Mouse (Mus musculus): ENCODE measurements around the gene Glp1r. TPM values are rescaled to one million over a fixed set of nuclear protein-coding genes. Genes with fewer than 3 reads are reported as not detected.

Gene Glp1r
- polyA plus RNA-seq, 1 experiment from 2014 or later = 0.44 TPM

DNA sequence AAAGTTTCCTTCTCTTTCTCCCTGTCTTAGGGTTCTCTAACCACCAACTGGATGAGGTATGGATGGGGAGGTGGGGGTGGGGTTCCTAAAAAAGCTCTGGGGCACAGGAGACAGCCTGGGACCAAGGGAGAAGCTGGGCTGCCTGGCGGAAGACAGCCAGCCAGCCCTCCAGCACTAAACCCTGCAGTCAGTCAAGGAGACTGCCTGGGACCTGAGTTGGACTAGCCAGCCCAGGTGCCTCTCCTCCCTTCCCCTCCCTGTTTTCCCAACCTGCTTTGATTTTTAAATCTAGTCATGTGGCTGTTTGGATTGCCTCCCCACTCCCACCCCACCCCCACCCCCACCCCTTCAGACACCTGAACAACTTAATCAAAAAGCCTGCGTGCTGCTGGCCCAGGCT, 20.6 kb upstream of the Glp1r start:
- 68% methylated on average over 2 of the region's 2 CpGs for WGBS
- Histone ChIP-seq H3K9ac (no peak overlapping the region), H3K4me1 (replicated peaks) (no peaks in the 10 kb centered on the region), H3K36me3 (no peaks in the 10 kb centered on the region), H3K27ac (no peak overlapping the region), H3K4me3 (replicated peaks) (no peak overlapping the region), H3K27me3 (replicated peaks) (0 out of 2 replicates have a peak, but pooled peaks cover 6% of the 10 kb centered on the region), H3K4me2 (replicated peaks) (no peak overlapping the region), H3K9me3 (no peaks in the 10 kb centered on the region)
- no peak for ATAC-seq

DNA sequence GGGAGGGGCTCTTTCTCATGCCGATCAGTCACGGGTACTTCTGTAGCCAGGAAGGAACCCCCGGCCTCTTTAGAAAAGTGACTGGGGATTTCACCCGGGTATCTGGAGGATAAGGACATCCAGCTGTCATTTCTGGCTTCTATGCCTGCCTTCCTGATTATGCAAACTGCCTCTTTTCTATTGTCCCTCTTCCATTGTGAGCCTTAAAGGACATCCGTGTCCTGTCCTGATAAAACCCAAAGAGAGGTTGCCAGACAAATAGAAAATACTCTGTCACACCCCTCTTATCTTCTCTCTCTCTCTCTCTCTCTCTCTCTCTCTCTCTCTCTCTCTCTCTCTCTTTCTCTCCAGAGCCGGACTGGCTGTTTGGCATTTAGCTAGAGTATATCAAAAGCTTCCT, 19.4 kb upstream of the Glp1r start:
- H3K4me2 ChIP-seq (replicated peaks) = no peak overlapping the region
- H3K4me1 ChIP-seq (replicated peaks) = no peaks in the 10 kb centered on the region
- 10% methylated on average over 6 of the region's 6 CpGs for WGBS
- no peak overlapping the region for H3K4me3 ChIP-seq (replicated peaks)
- H3K36me3 ChIP-seq = no peaks in the 10 kb centered on the region
- no peaks in the 10 kb centered on the region for H3K9me3 ChIP-seq
- 0 out of 2 replicates have a peak, but pooled peaks cover 6% of the 10 kb centered on the region for H3K27me3 ChIP-seq (replicated peaks)
- no peak for ATAC-seq
- H3K27ac ChIP-seq = no peak overlapping the region
- H3K9ac ChIP-seq = no peak overlapping the region

DNA sequence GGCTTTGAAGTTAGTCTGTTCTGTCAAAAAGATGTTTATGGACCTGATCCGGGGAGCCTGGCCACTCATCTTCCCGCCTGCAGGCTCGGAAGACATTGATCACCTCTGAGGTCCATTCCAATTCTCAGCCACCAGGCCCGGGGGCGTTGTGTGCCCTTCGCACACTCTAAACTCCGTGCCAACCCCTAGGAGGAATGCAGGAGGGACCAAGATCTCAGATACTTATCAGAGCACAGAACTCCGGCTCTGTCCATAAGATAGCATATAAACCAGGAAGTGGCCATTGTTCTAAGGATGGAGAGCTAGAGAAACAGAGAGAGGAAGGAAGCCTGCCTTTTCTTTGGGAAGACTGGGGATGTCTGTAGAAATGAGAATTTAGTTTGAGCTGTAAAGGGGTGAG, 18.1 kb upstream of the Glp1r start:
- no peak for ATAC-seq
- H3K27ac ChIP-seq = no peak overlapping the region
- no peaks in the 10 kb centered on the region for H3K36me3 ChIP-seq
- H3K4me3 ChIP-seq (replicated peaks) = no peak overlapping the region
- WGBS = 60% methylated on average over 8 of the region's 8 CpGs
- no peak overlapping the region for H3K4me2 ChIP-seq (replicated peaks)
- no peak overlapping the region for H3K9ac ChIP-seq
- no peaks in the 10 kb centered on the region for H3K4me1 ChIP-seq (replicated peaks)
- H3K27me3 ChIP-seq (replicated peaks) = 0 out of 2 replicates have a peak, but pooled peaks cover 6% of the 10 kb centered on the region
- H3K9me3 ChIP-seq = no peaks in the 10 kb centered on the region

DNA sequence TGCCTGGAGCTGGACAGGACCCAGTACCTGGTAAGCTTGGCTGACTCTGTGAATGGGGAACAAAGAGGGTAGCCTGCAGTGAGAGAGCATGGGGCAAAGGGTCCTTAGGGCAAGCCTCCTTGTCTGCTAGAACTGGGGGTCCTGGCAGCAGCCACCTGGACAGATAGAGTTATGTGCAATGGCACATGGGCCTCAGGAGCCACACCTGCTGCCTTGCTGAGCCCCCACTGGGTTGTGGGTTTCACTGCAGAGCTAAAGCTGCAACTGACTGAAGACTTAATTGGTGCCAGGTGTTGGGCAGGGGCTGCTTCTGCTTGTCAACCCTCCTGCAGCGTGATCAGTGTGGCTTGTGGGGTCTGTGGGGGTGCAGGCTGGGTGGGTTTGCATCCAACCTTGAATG, 9.5 kb upstream of the Glp1r start:
- Histone ChIP-seq H3K4me2 (replicated peaks) (no peak overlapping the region), H3K27ac (no peak overlapping the region), H3K36me3 (no peaks in the 10 kb centered on the region), H3K4me3 (replicated peaks) (no peak overlapping the region), H3K9ac (no peak overlapping the region), H3K4me1 (replicated peaks) (no peaks in the 10 kb centered on the region), H3K9me3 (no peaks in the 10 kb centered on the region), H3K27me3 (replicated peaks) (no peaks in the 10 kb centered on the region)
- no peak for ATAC-seq
- WGBS = 34% methylated on average over 1 of the region's 1 CpGs

DNA sequence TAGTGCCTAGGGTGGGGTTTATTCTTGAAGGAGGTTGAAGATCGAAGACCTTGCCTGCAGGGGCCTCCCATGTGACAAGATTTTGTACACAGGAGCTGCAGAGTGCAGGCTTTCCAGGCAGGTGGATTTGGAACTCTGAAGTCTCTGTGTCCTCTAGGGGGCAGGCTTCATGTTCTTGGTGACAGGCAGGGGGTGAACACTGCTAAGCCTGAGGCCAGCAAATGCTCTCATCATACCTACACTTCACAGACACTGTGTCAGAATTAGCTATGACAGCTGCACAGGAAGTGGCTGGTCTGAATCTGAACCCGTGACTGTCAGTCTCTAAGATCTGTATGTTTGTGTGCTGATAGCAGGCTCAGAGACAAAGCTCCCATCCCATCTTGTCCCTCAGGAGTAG, 8.9 kb upstream of the Glp1r start:
- Histone ChIP-seq H3K27ac (no peak overlapping the region), H3K9me3 (no peaks in the 10 kb centered on the region), H3K4me2 (replicated peaks) (no peak overlapping the region), H3K4me3 (replicated peaks) (no peak overlapping the region), H3K27me3 (replicated peaks) (no peaks in the 10 kb centered on the region), H3K4me1 (replicated peaks) (no peaks in the 10 kb centered on the region), H3K36me3 (no peaks in the 10 kb centered on the region), H3K9ac (no peak overlapping the region)
- WGBS = 19% methylated on average over 2 of the region's 2 CpGs
- ATAC-seq = no peak

DNA sequence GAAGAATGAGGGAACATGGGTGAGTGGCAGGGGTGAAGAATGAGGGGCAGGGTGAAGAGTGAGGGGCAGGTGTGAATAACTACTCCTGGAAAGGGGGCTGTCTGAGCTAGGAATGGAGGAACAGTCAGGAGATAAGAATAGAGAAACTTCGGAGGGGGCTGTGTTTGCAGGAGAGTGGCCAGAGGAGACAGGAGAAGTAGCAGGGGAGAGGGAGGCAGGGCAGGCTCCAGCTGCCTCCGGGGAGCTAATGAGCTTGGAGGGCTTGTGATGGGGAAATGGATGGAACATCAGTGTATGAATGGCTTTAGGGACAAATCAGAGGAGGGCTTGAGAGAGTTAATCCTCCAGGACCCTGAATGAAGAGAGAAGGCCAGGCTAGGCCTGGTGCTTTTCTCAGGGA, 4.5 kb upstream of the Glp1r start:
- peaks cover 21% of the 10 kb centered on the region for H3K27me3 ChIP-seq (replicated peaks)
- no peaks in the 10 kb centered on the region for H3K36me3 ChIP-seq
- H3K4me1 ChIP-seq (replicated peaks) = peaks cover 5% of the 10 kb centered on the region
- WGBS = 10% methylated on average over 2 of the region's 2 CpGs
- no peak overlapping the region for H3K4me2 ChIP-seq (replicated peaks)
- no peaks in the 10 kb centered on the region for H3K9me3 ChIP-seq
- no peak overlapping the region for H3K4me3 ChIP-seq (replicated peaks)
- no peak overlapping the region for H3K27ac ChIP-seq
- H3K9ac ChIP-seq = no peak overlapping the region
- no peak for ATAC-seq

DNA sequence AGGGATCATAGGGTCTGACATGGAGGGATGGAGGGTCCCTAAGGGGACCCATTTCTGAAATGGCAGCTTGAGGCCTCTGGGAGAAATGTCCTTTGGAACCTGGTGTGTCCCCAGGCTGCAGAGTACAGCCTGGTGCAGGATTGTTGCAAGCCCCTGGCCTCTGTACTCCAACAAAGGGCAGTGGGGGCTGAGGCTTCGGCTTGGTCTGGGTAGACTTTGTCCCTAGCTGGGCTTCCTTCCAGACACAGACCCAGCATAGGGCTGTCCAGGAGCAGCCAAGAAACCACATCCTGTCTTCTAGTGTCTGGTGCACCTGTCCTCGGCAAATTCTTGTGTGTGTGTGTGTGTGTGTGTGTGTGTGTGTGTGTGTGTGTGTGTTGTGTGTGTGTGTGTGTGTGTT, 2.5 kb downstream of the Glp1r start:
- Histone ChIP-seq H3K27me3 (replicated peaks) (peaks cover 36% of the 10 kb centered on the region), H3K4me2 (replicated peaks) (no peak overlapping the region), H3K27ac (no peak overlapping the region), H3K36me3 (no peaks in the 10 kb centered on the region), H3K9me3 (no peaks in the 10 kb centered on the region), H3K4me3 (replicated peaks) (no peak overlapping the region), H3K4me1 (replicated peaks) (peaks cover 5% of the 10 kb centered on the region), H3K9ac (no peak overlapping the region)
- ATAC-seq = no peak
- WGBS = 59% methylated on average over 2 of the region's 2 CpGs

DNA sequence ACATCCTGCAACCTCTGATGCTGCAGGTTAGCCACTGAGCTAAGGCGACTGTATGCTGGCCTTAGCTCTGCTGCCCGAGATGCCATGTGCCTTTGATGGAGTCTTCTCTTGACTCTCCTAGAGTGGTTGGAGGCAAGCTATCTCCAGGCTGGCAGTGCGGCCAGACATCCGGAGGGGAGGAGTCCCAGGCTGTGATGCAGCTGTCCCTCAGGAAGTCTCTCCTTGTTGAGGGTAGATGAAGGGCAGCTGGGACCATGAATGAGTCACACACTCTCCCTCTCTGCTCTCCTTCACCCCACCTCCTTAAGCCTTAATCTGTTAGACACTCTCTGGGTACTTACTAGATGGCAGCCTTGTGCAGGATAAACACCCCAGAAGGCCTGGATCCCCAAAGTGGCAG, 6.0 kb downstream of the Glp1r start:
- Histone ChIP-seq H3K27ac (no peak overlapping the region), H3K36me3 (no peaks in the 10 kb centered on the region), H3K4me3 (replicated peaks) (no peak overlapping the region), H3K27me3 (replicated peaks) (peaks cover 16% of the 10 kb centered on the region), H3K9ac (no peak overlapping the region), H3K4me2 (replicated peaks) (no peak overlapping the region), H3K9me3 (no peaks in the 10 kb centered on the region), H3K4me1 (replicated peaks) (peaks cover 7% of the 10 kb centered on the region)
- WGBS = 65% methylated on average over 4 of the region's 4 CpGs
- ATAC-seq = no peak

DNA sequence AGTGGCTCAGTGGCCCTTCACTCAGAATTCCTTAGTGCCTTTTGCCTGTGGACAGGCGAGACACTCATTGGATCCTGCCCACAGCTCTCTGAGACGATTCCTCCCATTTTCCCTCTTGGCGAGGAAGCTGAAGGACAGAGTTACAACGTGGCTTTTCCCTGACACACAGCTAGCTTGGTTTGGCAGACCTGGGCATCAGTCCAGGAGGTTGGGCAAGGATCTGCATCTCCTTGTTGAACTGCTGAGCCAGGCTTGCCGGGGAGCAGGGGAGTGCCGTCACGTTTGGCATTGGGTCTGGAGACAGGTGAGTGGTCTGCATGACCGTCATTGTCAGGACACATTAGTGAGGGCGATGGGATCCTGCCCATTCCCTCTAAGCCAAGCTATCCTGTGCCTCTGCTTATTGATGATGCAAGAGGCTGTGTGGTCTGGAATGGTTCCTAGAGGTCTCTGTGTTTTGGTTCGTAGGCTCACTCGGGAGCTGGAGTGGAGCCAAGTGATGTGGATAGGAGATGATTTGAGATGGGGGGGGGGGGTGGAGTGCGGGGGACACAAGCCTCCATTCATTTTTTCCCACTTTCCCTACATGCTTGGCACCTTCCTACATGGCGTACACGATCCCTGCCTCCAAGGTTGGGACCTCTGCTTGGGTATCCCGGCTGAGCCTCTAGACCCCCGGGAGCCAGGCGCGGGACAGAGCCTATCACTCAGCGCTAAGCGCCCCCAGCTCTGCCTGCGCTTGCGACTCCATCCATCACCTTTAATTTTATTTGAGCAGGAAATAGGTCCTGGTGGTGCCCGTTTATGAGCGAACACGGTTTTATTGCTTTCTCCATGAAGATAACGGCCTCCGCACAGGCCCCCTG, 9.5 kb downstream of the Glp1r start:
- no peaks in the 10 kb centered on the region for H3K9me3 ChIP-seq
- H3K4me1 ChIP-seq (replicated peaks) = peaks cover 9% of the 10 kb centered on the region
- ATAC-seq = peak; percentile 39; the same call in 1 of the 2 replicates
- 43% methylated on average over 27 of the region's 27 CpGs for WGBS
- no peaks in the 10 kb centered on the region for H3K36me3 ChIP-seq
- no peak overlapping the region for H3K4me3 ChIP-seq (replicated peaks)
- no peak overlapping the region for H3K27ac ChIP-seq
- H3K27me3 ChIP-seq (replicated peaks) = peaks cover 5% of the 10 kb centered on the region; the same call in 1 of the 2 replicates
- no peak overlapping the region for H3K9ac ChIP-seq
- no peak overlapping the region for H3K4me2 ChIP-seq (replicated peaks)

DNA sequence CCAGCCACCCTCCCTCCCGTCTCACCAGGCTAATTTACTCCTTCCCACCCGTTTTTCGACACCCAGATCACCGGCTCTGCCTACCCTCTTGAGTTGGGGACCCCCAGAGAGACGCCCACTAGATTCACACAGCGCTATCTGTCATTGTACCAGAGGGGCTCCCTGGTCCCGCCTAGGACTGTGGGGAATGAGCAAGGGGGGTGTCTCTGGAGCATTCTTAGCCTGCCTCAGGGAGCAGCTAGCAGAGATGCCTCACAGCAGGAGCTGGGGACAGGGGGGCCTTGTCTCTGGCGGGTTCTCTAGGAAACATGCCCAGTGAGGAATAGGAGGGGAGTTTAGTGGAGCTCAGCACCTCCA, 10.1 kb downstream of the Glp1r start:
- Histone ChIP-seq H3K9me3 (no peaks in the 10 kb centered on the region), H3K4me1 (replicated peaks) (peaks cover 9% of the 10 kb centered on the region), H3K36me3 (no peaks in the 10 kb centered on the region), H3K4me2 (replicated peaks) (no peak overlapping the region), H3K27me3 (replicated peaks) (peaks cover 5% of the 10 kb centered on the region; the same call in 1 of the 2 replicates), H3K9ac (no peak overlapping the region), H3K27ac (no peak overlapping the region), H3K4me3 (replicated peaks) (no peak overlapping the region)
- 15% methylated on average over 8 of the region's 8 CpGs for WGBS
- peak; percentile 4; the same call in 1 of the 2 replicates for ATAC-seq

DNA sequence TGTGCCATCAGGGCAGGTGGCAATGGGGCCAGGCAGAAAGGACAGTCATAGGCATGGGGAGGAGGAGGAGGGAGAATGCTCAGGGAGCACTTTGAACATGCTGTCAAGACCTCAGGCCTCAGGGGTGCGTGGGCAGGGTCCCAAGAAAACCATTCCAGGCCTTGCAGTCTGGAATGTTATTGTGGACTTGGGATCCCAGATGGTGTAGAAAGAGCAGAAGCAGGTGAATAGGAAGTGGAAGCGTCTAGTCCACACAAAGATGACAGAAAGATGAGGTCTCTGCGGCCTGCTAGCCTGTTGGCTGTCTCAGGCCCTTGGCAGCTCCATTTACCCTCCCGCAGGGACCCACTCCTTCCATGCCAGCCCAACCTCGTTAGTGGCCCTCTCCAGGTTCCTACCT, 10.9 kb downstream of the Glp1r start:
- 45% methylated on average over 5 of the region's 5 CpGs for WGBS
- Histone ChIP-seq H3K36me3 (no peaks in the 10 kb centered on the region), H3K27ac (no peak overlapping the region), H3K4me3 (replicated peaks) (no peak overlapping the region), H3K4me1 (replicated peaks) (peaks cover 9% of the 10 kb centered on the region), H3K27me3 (replicated peaks) (peaks cover 5% of the 10 kb centered on the region; the same call in 1 of the 2 replicates), H3K9me3 (no peaks in the 10 kb centered on the region), H3K9ac (no peak overlapping the region), H3K4me2 (replicated peaks) (no peak overlapping the region)
- 0 out of 2 replicates have a peak, but pooled peaks have one; percentile 43 for ATAC-seq

DNA sequence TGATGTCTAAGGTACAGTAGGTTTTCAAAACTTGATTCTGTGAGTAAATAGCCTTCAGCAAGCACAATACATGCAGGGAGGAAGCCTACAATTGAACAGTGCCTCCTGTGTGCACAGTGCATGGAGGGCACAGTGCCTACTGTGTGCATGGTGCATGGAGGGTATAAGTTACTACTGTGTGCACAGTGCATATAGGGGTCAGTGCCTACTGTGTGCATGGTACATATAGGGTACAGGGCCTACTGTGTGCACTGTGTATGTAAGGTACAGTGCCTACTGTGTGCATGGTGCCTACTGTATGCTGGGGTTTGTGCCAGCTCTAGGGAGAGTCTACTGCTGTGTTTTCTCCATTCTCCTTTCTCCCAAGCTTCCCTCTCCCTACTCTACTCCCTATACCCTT, 12.6 kb downstream of the Glp1r start:
- Histone ChIP-seq H3K27ac (no peak overlapping the region), H3K9ac (no peak overlapping the region), H3K9me3 (no peaks in the 10 kb centered on the region), H3K4me3 (replicated peaks) (no peak overlapping the region), H3K27me3 (replicated peaks) (peaks cover 5% of the 10 kb centered on the region; the same call in 1 of the 2 replicates), H3K4me2 (replicated peaks) (no peak overlapping the region), H3K4me1 (replicated peaks) (peaks cover 9% of the 10 kb centered on the region), H3K36me3 (no peaks in the 10 kb centered on the region)
- ATAC-seq = no peak

DNA sequence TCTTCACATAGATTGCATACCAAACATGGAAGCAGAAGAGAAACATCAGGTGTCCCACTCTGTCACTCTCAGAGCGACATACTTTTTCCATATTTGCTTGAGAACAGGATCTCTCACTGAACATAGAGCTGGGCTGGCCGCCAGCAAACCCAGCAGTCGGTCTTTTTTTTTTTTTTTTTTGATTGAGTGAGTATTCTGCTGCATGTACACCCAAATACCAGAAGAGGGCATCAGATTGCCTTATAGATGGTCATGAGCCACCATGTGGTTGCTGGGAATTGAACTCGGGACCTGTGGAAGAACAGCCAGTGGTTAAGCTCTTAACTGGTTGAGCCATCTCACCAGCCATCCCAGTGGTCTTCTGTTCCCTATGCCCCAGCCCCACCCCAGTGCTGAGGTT, 21.9 kb downstream of the Glp1r start:
- no peak overlapping the region for H3K9ac ChIP-seq
- no peak for ATAC-seq
- no peaks in the 10 kb centered on the region for H3K36me3 ChIP-seq
- H3K4me2 ChIP-seq (replicated peaks) = no peak overlapping the region
- H3K9me3 ChIP-seq = no peaks in the 10 kb centered on the region
- H3K27me3 ChIP-seq (replicated peaks) = no peaks in the 10 kb centered on the region
- H3K27ac ChIP-seq = no peak overlapping the region
- no peaks in the 10 kb centered on the region for H3K4me1 ChIP-seq (replicated peaks)
- WGBS = 62% methylated on average over 4 of the region's 4 CpGs
- H3K4me3 ChIP-seq (replicated peaks) = no peak overlapping the region

Data from intestine, embryonic 15.5 days (tissue).